Mouse (Mus musculus): ENCODE results near the gene Ctnna3.

GRCm38 (mm10) chr10:63599417-63599816 lies 169.5 kb downstream of the Ctnna3 start:
- no peak for TF ChIP-seq CTCF (IDR thresholded peaks at IDR 0.05; ENCODE audit: low read depth)
- TF ChIP-seq EP300 (IDR thresholded peaks at IDR 0.05; ENCODE audit: low read depth), result no peak

Measured in liver, postnatal 0 days (tissue).